Mouse (Mus musculus) cerebellum, postnatal 14 days (tissue): ENCODE measurements around the gene Rhag.
A peak's percentile ranks its signal among the peaks of the same experiment; 100 is the strongest.

ENCODE experiments used
- DNase-seq, 2 experiments: peaks; one replicate each; pipeline ENCODE4 v3.0.0; 2021; ENCODE audit warnings: mixed read lengths in 2 of 2

Gene Rhag

DNA sequence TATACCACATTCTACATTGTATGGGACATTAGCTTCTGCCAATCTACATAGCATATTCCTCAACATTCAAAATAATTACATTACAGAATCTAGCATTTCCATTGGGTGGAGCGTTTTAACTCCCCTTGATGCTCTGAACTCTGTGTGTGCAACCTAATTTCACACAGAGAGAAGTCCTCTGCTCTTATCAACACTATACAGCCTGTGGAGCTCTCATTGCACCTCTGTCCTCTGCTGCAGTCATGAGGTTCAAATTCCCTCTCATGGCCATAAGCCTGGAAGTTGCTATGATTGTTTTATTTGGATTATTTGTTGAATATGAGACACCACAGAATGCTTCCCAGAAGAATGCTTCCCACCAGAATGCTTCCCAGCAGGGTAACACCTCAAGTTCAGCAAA is at the start of gene Rhag:
Gene Rhag (plus strand): TSS at position 193 of the 400 bp plus-strand sequence.
- DNase-seq: no peak

DNA sequence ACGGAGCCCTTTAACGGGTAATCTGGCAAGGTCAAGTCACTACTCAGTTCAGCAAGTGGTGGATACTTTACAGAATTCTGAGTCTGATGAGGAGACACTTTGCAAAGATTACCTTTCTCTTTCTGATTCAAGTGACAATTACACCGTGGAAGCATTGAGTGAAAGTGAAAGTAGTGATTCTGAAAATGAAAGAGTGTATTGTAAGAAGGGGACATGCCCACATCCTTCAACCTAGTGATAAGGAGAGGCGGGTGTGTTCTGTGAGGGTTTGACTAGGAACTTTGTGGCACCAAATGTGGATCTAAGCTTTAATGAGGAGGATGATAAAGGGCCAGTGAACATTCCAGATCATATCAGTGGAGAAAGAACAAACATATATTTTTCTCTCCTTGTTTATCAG is 47.3 kb upstream of the Rhag start:
- DNase-seq: no peak

DNA sequence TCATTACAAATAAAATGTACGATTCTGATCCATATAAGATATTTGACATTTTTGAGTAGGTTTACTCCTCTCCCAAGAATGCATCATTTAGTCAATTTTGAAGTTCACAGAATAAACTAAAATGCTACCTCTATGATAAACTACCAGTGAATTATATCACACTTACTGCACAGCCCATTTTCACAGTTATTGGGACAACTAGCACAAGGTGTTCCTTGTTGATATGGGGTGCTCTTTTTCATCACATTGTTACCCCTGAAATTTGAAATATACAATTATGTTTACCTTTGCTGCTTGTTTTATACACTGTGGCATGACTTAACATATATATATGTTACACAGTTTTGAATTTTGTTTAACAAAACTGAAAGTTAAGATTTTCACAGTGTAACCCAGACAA is 43.8 kb upstream of the Rhag start:
- DNase-seq: no peak

DNA sequence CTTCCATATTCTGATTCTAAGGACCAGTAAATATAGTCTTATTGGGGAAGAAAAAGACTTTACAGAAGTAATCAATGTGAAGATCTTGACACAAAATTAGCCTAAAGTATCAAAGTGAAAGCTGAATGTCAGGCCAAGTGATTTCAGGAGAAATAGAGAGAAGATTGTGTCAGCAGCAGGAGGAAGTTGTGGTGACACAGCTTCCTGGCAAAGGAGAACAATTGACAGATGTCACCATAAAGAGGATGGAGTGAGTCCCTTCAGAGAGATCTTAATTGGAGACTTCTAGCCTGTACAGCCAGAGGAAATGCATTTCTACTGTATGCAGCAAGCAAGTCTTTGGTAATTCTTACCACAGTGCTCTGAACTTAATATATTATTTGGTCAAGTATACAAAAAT is 21.0 kb upstream of the Rhag start:
- no peak for DNase-seq

DNA sequence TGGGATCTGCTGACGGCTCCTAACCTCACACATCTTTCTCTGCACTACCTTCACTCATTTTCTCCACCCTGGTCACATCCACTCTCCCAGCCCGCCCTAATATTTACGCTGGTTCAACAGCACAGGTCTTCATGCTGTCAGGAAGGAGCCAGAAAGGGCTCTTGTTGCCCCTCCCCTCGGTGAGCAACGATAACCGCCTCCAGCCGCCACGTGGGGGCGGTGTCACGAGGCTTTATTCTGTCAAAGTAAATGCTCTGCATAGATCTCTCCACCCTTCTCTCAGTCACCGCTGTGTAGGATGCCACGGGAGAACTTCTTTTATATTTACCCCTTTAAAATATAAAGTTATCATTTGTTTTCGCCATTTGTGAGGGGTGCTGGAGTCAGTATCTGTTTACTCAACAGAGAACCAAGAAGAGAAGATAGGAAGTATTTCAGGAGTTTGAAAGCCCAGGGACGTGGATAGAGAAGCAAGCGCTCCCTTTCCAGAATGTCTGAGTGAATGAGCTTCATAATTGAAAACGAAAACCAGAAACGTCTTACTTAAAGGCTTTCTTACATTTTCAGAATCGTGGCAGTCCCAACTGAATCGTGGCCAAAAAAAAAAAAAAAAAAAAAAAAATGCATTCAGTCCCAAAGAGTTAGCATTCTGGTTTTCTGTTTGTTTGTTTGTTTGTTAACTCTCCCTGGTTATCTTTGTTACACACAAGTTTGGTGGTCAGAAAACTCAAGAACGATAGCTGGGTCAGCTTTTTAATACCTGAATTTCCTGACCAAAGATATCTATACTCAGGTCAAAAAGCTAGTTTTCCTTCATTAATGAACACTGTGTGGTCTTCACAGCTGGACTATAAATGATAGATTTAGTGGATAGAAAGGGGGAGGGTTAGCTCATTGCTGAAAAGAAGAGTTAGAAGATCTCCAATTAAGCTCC is 16.7 kb upstream of the Rhag start:
- DNase-seq: peak; percentile 4 to 18

DNA sequence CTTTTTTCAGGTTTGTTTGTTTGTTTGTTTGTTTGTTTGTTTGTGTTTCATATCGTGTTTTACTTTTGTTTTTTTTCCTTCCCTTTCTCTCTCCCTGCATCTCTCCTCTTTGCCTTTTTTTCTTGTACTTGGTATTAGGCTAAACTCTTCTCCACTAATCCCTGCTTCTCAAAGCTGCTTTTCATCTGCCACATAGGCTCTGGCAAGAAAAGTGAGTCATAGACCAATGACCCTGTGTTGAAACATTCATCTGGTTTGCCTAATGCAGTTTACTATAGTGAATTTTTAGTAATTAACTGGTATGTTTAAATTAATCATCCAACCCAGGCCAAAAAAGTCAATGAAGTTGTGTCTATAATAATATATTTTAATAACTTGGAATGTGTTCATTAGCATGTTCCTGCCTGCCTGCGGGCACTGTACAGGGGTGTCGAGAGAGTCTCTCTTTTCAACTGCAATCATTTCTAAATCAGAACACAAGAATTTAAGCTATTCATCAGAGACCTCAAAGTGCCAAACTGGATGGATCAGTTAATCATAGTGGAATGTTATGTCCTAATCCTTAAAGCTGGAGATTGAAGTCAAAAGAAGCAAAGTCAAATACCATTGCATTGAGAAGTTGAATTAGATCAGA is 8.1 kb upstream of the Rhag start:
- DNase-seq: no peak

DNA sequence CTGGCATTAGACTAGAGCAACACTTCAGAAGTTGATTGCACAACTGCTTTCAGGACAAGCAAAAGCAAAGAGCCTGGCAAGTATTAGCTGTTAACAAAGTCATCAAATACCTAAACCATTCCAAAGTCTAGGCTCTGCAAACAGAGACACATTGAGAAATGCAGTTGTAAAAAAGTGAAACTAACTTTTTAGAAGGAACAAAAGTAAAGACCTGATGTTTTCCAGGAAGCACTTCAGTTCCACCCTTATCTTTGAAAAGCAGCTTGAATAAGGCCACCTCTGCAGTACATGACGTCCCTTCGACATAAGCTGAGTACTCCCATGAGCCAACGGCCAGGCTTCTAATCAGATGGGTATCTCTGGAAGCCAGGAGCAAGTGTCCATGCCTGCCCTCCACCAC is 4.4 kb upstream of the Rhag start:
- no peak for DNase-seq

DNA sequence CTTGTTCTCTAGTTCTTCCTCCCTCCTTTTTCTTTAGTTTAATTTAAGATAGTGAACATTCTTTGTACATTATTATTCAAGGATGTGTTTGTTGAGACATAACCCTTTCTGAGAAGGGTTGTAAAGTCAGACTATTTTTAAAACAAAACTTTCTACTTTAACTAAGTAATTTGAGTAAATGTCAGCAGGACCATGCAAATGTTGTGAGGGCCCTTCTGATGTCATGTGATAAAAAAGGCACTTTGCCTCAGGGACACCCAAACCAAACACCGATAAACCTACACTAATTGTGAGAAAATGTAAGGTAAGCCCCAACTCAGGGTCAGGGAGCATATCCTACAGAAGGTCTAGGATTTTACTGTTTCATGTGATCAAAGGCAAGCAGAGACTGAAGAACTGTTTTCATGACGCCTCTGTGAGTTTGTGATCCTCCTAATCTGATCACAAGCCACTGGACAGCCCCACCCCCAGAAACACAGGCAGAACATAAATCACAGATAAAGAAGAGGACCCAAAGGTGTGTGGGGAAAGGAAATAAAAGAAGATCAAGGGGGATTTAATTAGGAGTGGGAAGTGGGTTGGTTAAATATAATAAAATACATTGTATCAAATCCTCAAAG is 3.9 kb upstream of the Rhag start, which contains the start of gene Crisp2:
Gene Crisp2 (minus strand): TSS at position 51 of the 620 bp plus-strand sequence.
- no peak for DNase-seq

DNA sequence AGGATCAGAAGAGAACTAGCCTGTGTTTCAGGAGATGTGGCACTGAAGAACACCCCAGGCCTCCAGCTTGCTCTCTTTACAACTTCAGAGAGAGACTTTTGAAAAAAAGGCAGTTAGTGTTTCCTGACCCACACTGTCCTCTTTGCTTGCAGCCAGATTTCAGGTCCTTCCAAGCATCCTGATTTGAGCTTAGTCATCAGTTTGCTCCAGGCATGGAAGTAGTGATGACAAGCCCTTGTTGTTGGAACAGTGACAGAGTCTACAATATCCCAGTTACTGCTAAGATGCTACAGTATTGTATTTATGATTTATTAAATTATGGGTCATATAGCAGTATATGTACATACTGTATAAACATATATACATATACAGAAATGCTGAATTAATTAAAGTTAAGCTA is 2.9 kb upstream of the Rhag start:
- DNase-seq: no peak

DNA sequence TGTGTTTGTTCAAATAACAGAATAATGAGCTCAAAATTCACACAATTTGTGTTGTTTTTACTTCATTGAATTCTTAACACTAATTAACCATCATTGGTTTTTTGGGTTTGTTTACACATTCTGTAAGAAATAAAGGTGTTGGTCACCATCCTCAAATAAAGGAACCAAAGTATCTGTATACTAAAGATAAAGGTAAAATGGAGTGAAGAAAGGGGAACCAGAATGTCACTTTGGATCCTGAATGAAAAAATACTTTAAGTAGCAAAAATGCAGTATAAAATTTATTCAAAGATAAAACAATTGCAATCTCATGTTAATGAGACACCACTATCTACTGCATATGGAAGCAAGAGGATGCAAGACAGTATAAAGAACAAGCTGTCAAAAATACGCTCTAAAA is 634 bp downstream of the Rhag start:
- DNase-seq: no peak

DNA sequence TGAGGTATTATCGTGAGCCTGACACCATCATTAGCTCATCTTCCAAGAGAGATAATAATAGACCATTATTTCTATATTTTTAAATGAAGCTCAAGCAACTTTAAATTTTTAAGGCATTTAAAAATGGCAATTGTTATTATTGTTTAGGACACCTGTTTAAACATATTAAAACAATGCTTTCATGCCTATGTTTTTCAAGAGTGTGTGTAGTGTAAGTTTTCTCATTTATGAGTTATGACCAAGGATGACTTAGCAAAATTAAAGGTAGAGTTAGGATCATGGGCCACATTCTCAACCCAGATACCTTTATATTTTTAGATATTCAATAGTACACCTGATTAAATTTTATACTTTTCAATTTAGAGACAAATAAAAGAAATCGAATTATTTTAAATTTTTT is 1.3 kb downstream of the Rhag start:
- DNase-seq: no peak

DNA sequence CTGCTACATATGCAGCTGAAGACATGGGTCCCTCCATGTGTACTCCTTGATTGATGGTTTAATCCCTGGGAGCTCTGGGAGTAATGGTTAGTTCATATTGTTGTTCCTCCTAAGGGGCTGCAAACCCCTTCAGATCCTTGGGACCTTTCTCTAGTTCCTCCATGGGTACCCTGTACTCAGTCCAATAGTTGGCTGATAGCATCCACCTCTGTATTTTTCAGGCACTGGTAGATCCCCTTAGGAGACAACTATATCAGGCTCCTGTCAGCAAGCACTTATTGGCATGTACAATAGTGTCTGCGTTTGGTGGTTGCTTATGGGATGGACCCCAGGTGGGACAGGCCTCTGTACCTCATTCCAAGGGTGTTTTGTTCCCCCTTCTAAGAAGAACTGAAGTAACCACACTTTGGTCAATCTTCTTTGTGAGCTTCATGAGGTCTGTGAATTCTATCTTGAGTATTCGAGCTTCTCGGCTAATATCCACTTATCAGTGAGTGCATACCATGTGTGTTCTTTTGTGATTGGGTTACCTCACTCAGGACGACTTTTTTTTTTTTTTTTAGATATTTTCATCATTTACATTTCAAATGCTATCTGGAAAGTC is 6.5 kb downstream of the Rhag start:
- no peak for DNase-seq

DNA sequence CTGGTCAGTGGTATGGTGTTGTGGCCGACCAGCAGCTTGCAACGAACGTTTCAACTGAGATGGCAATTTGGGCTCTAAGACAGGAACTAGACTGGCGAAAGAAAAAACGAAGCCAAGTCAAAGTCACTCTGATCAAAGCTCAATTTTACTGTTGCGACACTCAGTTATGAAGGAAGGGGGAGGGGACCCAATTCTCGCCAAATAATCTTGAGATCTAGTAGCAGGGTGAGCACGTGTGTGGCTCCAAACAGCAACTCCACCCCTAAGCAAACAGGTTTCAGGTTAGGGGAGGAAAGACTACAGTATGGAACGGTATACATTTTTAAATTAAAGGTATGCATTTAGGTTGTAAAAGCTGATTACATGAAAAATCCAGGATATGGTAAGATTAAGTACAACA is 10.6 kb downstream of the Rhag start:
- DNase-seq: no peak

DNA sequence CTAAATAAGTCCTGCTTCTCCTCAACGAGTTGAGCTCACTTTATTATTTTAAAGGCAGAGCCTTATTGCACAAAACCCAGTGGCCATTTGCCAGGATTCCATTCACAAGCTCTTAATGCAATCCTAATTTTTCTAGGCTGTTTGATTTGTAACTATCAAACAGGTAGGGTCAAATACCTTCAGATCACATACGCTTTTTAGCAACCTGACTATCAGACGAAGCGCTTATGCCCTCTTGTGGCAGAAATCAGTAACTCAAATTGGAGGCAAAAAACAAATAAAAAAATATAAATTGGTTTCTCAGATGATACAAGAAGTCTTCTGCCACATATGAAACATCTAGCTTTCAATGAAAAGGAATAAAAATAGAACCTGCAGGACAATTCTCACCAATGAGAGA is 12.9 kb downstream of the Rhag start:
- peak; percentile 1 to 13 for DNase-seq

DNA sequence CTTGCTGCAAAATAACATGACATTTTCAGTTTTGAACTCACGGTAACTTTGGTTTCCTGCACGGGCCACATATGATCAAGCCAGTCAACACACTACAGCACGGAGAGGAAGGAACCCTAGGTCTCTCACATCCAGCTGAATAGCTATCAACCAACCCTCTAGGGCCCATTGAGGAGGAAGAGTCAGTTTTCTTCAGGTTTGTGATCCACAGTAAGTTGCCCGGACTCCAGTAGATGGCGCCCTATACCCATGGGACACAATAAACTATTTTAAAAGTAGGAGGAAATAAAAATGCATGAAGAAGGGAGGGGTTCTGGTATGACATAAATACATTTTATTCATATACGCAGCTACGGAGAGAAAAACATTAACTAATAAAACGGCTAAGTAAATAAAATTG is 13.6 kb downstream of the Rhag start:
- peak; percentile 26 to 59 for DNase-seq

DNA sequence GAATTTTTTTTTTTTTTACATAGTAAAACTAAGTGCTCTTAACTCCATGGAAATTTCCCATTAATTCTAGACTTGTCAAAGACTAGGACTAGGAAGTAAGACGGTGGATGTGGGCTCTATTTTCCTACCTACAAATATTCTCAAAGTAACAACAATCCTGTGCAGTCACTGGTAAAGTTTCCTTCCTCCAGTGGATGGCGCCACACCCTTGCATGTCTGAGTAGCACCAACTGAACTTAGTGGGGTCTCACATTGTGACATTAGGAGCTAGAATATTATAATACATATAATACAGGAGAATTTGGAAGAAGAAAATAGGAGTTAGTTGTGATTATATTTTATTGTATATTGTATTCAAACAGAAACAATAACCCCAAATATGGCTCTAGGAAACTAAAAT is 20.9 kb downstream of the Rhag start:
- peak in 1 of 2 experiments; percentile 17 for DNase-seq

DNA sequence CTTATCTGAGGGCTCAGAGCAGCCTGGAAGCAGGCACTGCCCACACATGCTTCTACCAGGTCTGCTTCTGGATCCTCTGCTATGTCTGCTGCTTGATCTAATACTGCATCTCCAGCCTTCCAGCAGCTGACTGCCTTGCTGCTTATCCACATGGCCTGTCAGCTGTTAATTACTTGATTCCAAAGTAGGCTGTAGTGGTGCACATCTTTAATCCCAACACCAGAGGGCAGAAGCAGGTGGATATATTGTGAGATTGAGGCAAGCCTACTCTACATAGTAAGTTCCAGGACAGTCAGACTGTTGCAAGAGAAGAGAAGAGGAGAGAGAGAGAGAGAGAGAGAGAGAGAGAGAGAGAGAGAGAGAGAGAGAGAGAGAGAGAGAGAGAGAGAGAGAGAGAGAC is 26.4 kb downstream of the Rhag start:
- peak; percentile 33 to 46 for DNase-seq

DNA sequence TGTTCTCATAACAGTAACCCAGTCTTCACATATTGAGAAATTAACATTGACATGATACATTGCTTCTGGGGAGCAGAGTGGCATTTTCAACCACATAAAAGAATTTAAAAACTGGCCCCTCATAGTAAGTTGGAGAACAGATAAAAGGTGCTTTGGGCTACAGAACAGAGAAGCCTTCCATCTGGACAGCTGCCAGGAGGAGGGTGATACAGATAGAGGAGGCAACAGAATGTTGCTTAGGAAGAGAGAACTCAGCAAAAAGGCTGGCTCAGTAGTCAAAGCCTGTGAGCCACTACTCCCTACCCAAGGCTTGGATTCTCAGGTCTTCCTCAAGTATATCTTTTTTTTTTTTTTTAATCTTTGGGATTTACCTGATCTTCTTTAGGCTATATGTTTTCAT is 44.1 kb downstream of the Rhag start:
- DNase-seq: peak; percentile 7 to 37

DNA sequence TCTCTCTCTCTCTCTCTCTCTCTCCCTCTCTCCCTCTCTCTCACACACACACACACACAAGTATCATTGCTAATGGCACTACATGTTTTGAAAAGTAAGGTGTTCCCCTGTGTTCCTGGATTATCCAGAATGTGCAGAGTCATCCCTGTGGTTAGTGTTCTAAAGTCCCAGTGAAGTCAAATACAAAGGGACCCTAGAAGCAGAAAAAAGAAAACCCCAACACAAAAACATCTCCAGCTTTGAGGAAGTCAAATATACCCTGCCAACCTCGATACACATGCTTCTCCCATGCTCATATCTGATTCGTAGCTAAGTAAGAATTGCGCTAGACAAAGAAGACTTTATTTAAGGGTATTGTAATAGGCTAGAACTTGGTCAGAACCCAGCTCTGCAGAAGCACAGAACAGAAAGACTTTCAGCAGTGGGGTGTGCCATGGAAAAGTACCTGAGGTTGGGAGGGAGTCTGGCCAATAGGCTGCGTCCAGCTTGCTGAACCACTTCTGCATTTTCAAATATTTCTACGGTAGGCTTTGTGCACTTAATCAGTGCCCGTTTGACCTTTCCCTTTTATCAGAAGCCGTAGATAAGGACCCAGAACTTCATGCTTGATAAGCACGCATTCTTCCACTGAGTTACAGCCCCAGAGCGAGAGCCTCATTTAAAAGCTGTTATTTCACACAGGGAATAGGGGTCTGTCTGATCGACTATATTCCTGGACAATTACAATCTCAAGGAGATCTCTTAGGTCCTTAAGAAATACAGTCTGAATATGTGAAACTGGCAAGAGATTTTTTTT is 58.2 kb downstream of the Rhag start:
- no peak for DNase-seq

DNA sequence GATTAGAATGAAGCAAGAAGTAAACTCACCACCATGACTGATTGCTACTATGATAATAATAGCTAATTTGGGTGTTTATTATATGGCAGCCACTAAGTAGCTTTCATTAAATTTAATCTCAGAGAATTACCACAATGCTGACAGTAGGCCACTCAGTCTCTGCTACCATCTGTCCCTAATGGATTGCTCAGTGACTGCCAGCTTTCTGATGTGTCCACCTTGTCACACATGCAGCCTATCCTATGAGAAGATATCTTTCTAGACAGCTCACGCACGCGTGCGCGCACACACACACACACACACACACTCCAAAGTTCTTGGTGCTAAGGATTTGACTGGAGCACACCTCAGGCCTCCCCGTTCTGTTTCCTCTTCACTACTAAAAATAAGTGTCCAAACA is 61.7 kb downstream of the Rhag start:
- DNase-seq: no peak

DNA sequence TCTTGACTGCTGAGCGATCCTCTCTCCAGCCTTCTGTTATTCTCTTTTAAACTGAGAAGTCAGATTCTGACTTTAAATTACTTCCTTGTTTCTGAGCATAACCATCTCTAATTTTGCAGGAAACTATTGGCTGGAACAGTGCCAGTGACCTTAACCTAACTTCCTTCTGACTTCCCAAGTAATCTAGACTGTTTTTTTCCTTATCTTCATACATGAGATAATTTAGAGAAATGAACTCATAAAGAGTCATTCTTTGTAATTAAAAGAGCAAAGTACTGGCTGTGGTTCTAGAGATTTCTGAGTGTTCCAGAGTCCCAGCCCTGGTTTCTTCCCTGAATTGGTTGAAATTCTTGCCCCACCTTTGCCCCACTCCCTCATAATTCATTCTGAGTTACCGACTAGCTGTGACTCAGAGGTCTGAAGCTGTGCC is 62.7 kb downstream of the Rhag start:
- DNase-seq: no peak

DNA sequence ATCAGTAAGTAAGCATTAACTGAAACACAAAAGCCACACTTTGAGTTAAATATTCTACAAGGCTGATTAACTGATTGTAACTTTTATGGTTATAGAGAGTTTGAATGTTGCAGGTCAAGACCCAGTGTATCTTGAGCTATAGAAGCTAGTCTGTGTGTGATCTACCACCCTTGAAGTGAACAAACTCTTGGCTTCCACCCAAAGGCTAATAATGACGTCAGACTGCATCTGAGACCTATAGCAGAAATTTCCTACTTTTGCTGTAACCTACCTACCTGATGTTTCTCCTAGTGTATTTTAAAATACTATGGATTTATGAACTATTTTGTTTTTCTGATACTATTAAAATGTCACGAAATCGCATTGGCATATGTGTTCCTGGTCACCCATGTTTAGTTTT is 63.8 kb downstream of the Rhag start:
- no peak for DNase-seq

DNA sequence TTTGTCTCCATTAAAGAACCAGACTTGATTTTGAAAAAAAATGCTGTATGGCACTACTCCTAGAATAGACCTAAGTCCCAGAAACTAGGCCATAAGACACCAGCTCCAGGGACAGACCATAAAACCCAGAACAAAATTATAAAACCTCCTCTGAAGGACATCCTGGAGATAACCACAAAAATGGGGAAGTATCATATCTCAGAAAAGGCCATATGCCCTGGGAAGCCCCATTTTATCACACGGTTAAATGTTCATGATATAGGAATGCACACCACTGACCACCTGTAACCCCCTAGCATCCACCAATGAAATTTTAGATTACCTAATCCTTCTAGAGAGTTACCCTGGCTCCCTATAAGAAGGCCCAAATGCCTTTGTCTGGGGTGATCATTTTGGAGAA is 64.6 kb downstream of the Rhag start:
- no peak for DNase-seq
